Mouse (Mus musculus) heart, adult 2 months (tissue): Measurements from ENCODE around the gene Tmem80. TPM values are rescaled to one million over a fixed set of nuclear protein-coding genes. Genes with fewer than 3 reads are reported as not detected.

ENCODE experiments used
- DNase-seq, 2 experiments: peaks; one replicate each; pipeline ENCODE4 v3.0.0; 2021
- H3K27ac ChIP-seq: fragments of 200-600 bp; 2 replicates; pipeline ENCODE4 v1.8.1; 2022
- H3K27me3 ChIP-seq: fragments of 200-500 bp; 2 replicates; pipeline ENCODE4 v1.6.1; 2012; ENCODE audit warnings: mild to moderate bottlenecking, low read length, inconsistent platforms, mixed read lengths; ENCODE audit not compliant: control insufficient read depth, insufficient read depth
- H3K36me3 ChIP-seq: fragments of 200-500 bp; 2 replicates; pipeline ENCODE4 v1.6.1; 2012; ENCODE audit warnings: low read length, inconsistent platforms; ENCODE audit not compliant: control insufficient read depth, insufficient read depth
- H3K4me1 ChIP-seq: fragments of 200-500 bp; 2 replicates; pipeline ENCODE4 v1.6.1; 2011; ENCODE audit warnings: low read length; ENCODE audit not compliant: control insufficient read depth, insufficient read depth
- H3K4me3 ChIP-seq: fragments of 200-600 bp; 2 replicates; pipeline ENCODE4 v1.8.1; 2022
- H3K79me2 ChIP-seq: fragments of 200-500 bp; replicated peaks from 2 replicates; pipeline ENCODE4 v1.6.1; 2012; ENCODE audit warnings: mild to moderate bottlenecking, inconsistent platforms, low read length, moderate library complexity, mixed read lengths; ENCODE audit not compliant: control insufficient read depth, insufficient read depth
- H3K9ac ChIP-seq: fragments of 200-500 bp; 2 replicates; pipeline ENCODE4 v1.6.1; 2012; ENCODE audit warnings: low read depth, mild to moderate bottlenecking, control low read depth, inconsistent platforms, low read length, mixed read lengths
- CTCF ChIP-seq: fragments of 200-600 bp; IDR thresholded peaks from 2 replicates; pipeline ENCODE4 v1.8.1; 2022; ENCODE audit warnings: antibody characterized with exemption, mild to moderate bottlenecking, moderate library complexity
- EP300 ChIP-seq: fragments of 200-500 bp; IDR thresholded peaks from 2 replicates; pipeline ENCODE4 v1.6.1; 2011; ENCODE audit warnings: low read depth, low read length, control low read depth; ENCODE audit not compliant: insufficient read depth
- POLR2A ChIP-seq: fragments of 200-500 bp; IDR thresholded peaks from 2 replicates; pipeline ENCODE4 v1.6.1; 2011; ENCODE audit warnings: mild to moderate bottlenecking, low read depth, low read length, control low read depth; ENCODE audit not compliant: insufficient read depth
- WGBS: fragments of 180-500 bp; shearing (Covaris S2); methylation state at CpG from one replicate; pipeline ENCODE4 v1.1.7; 2018; 5-methylcytosine and 5-hydroxymethylcytosine counted together
- intact Hi-C: fragments of 180-260 bp; cut with DNase I; formaldehyde crosslinking; loops from one replicate; pipeline ENCODE4 v1.15.1; 2025
- polyA plus RNA-seq: library from polyadenylated mRNA; depleted of rRNA; stranded (reverse); fragments of >200 nt; gene quantifications from 2 replicates; pipeline ENCODE4 v1.2.3, GENCODE M21; 2012; rRNA removed
- total RNA-seq, 2 experiments: library from RNA; stranded (reverse); gene quantifications; 2 replicates each; pipeline ENCODE4 v1.2.3; 2021

Tmem80 gene
- total and polyA plus RNA-seq, 3 experiments, result 13.5 to 28.9 (median 14.9) TPM

DNA sequence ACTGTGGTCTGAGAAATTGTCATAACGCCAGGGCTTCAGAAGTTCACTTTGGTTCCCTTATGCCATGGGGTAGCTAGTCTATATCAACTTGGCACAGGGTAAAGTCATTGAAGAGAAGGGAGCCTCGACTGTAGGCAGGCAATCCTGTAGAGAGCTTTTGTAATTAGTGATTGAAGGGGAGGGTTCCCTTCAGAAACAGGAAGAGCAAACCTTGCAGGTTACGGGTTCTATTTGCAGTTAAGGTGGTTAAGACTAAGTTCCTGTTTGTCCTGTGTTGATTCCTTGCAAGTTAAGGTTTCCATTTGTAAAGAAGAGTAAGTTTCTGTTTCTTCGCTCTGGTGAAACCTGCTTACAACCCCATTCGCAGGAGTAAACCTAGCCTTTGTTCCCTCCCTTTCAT is 42.4 kb downstream of the Tmem80 start:
- Histone ChIP-seq H3K27me3 (no peaks in the 10 kb centered on the region), H3K79me2 (no peaks in the 10 kb centered on the region), H3K4me3 (no peak overlapping the region), H3K4me1 (no peaks in the 10 kb centered on the region), H3K36me3 (no peaks in the 10 kb centered on the region), H3K27ac (no peak overlapping the region), H3K9ac (no peak overlapping the region)
- WGBS, result 71% methylated on average over 5 of the region's 5 CpGs
- no peak for DNase-seq
- intact Hi-C loops, result no loop called here
- no peak for TF ChIP-seq EP300
- TF ChIP-seq POLR2A, result no peak
- no peak for TF ChIP-seq CTCF

DNA sequence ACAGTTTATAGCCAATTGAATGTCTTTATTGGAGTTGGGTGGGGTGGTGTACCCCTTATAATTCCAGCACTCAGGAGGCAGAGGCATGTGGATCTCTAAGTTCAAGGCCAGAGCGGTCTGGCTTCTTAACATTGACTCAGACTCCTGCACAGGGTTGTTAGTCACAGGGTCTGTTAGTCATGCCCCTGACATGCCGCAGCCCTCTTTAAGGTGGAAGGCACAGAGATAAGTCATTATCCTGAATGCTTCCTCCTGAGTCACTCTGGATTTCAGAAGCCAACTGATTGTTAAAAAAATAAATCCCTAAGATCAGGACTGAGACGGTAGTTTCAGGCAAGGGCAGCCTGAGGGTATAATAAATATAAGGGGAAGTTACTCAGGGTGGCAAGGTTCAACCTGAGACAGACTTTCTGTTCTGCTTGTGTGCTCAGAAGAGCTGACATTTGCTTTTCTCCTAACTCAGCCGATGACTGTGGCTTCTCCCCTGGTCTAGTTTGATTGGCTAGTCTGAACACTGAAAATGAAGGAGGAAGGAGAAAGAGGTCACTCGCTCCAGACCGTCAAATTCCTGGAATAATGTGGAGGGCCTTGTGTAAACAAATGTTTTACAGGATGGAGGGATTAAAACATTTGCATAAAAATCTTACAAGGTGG is 44.5 kb downstream of the Tmem80 start:
- Histone ChIP-seq H3K79me2 (no peaks in the 10 kb centered on the region), H3K36me3 (no peaks in the 10 kb centered on the region), H3K27me3 (no peaks in the 10 kb centered on the region), H3K27ac (no peak overlapping the region), H3K4me3 (no peak overlapping the region), H3K4me1 (no peaks in the 10 kb centered on the region), H3K9ac (no peak overlapping the region)
- no peak for DNase-seq
- TF ChIP-seq POLR2A, result no peak
- no peak for TF ChIP-seq CTCF
- no peak for TF ChIP-seq EP300
- intact Hi-C loops, result no loop called here
- 43% methylated on average over 6 of the region's 6 CpGs for whole genome bisulfite sequencing

DNA sequence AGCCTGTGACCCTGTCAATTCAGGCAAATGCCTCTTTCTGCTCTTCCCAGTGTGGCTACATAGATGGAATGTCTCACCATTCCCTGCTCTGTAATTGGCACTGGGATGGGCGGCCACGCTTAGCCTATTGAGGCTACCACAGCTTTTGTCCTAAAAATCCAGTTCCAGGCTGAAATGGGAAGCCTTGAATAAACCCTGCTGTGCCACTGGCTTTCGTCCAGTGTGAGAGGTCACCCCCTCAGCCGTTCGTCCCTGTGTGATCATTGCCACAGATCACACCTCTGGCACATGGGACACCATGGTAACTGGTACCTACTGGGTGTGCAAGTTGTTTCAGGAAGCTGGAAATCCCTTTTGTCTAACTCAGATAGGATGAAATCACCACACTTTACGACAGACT is 46.1 kb downstream of the Tmem80 start:
- intact Hi-C loops, result no loop called here
- 77% methylated on average over 6 of the region's 6 CpGs for WGBS
- H3K4me3 ChIP-seq, result no peak overlapping the region
- H3K27me3 ChIP-seq, result no peaks in the 10 kb centered on the region
- no peak overlapping the region for H3K9ac ChIP-seq
- no peaks in the 10 kb centered on the region for H3K4me1 ChIP-seq
- H3K79me2 ChIP-seq, result no peaks in the 10 kb centered on the region
- no peak for DNase-seq
- no peaks in the 10 kb centered on the region for H3K36me3 ChIP-seq
- no peak overlapping the region for H3K27ac ChIP-seq
- TF ChIP-seq CTCF, result no peak

DNA sequence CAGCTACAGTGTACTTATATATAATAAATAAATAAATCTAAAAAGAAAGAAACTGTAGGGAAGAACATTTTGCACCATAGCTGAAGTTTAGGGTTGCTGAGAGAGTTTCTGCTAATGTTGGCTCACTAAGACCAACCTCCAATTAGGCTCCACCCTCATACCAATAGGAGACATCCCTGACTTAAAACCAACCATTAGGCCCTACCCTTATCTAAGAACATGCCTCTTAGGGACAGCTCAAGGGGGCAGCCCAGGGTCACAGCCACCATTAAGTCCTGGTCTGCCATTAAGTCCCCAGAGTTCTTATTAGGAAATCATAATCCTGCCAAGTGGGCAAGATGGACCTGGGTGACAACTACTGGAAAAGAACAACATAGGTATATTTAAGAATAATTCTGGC is 46.9 kb downstream of the Tmem80 start:
- no peak for DNase-seq
- intact Hi-C loops, result no loop called here

DNA sequence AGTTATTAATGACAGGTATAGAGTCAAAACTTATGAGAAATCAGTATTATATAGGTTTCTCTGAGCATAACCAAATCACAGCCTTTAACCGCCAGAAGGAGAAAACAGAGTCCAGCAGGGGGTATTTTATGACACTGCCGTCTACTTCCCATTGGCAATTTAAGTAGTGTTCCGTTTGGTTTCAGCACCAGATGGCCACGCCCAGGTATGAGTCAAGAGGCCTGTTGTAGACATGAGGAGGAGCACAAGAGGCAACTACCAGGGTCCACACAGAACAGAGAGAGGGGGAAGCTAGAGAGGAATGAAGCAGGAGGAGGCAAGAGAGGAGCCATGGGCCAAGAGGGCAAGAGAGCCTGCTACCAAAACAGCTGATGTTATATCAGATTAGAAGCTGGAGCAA is 52.0 kb downstream of the Tmem80 start:
- intact Hi-C loops, result no loop called here
- Histone ChIP-seq H3K27me3 (no peaks in the 10 kb centered on the region), H3K4me1 (no peaks in the 10 kb centered on the region), H3K36me3 (no peaks in the 10 kb centered on the region), H3K27ac (no peak overlapping the region), H3K79me2 (no peaks in the 10 kb centered on the region), H3K9ac (no peak overlapping the region), H3K4me3 (no peak overlapping the region)
- no peak for DNase-seq
- TF ChIP-seq POLR2A (no peak), CTCF (no peak), EP300 (no peak)
- WGBS, result 59% methylated on average over 4 of the region's 4 CpGs

More for the DNA sequence above, 46.9 kb downstream of the Tmem80 start:
- TF ChIP-seq CTCF (no peak), EP300 (no peak), POLR2A (no peak)
- Histone ChIP-seq H3K27ac (no peak overlapping the region), H3K36me3 (no peaks in the 10 kb centered on the region), H3K79me2 (no peaks in the 10 kb centered on the region), H3K27me3 (no peaks in the 10 kb centered on the region), H3K9ac (no peak overlapping the region), H3K4me3 (no peak overlapping the region), H3K4me1 (no peaks in the 10 kb centered on the region)

DNA sequence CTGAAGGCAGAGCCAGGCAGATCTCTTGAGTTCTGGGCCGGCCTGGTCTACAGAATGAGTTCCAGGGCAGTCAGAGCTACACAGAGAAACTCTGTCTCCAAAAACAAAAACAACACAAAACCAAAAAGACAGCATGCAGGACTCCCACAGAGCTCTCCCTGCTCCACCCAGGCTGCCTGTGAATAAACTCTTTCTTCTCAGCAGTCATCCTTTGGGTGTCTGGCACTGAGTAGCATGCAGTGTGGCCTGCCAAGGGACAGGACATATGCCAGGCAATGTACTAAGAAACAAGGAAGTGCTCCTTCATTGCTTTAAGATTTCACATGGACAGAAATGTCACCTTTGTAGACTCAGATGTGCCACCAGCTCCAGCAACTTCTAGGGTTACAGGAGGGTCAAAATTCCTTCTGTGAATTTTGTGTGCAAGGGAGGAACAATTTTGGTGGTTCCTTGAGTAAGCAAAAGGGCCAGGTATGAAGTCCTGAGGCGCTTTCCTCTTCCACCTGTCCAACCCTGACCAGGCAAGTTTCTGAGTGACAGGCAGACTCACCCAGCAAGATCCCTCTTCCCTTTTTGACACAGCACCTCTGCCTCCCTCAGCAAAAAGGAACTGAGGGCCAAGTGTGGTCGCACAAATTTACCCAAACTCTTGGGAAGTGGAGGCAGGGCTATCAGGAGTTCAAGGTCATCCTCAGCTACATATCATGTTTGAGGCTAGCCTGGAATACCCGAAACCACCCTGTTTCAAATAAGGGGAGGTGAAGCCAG is 53.7 kb downstream of the Tmem80 start:
- intact Hi-C loops, result no loop called here

More for the DNA sequence above, 53.7 kb downstream of the Tmem80 start:
- no peak overlapping the region for H3K9ac ChIP-seq
- H3K4me1 ChIP-seq, result no peaks in the 10 kb centered on the region
- WGBS, result 71% methylated on average over 4 of the region's 4 CpGs
- no peaks in the 10 kb centered on the region for H3K79me2 ChIP-seq
- H3K27ac ChIP-seq, result no peak overlapping the region
- H3K36me3 ChIP-seq, result no peaks in the 10 kb centered on the region
- DNase-seq, result no peak
- no peak for TF ChIP-seq CTCF
- no peak for TF ChIP-seq EP300
- no peak for TF ChIP-seq POLR2A
- H3K4me3 ChIP-seq, result no peak overlapping the region
- no peaks in the 10 kb centered on the region for H3K27me3 ChIP-seq

Other genes starting within 250 kb of the Tmem80 start
- under 1 TPM; 0.20 to 0.21 TPM for gene Pkp3, start 249.5 kb upstream of the Tmem80 start, total RNA-seq
- gene Pkp3, start 249.5 kb upstream of the Tmem80 start, polyA plus RNA-seq, result 0.35 and 1.6 TPM in 2 replicates
- 1 to 10 TPM; 4.5 to 7.0 TPM for gene Sigirr, start 227.2 kb upstream of the Tmem80 start, total RNA-seq
- gene Sigirr, start 227.2 kb upstream of the Tmem80 start, polyA plus RNA-seq, result 9.4 and 10.2 TPM in 2 replicates
- under 1 TPM in 1 of 2 experiments, not detected in 1; 0.39 TPM for gene Ano9, start 209.9 kb upstream of the Tmem80 start, total RNA-seq
- gene Ano9, start 209.9 kb upstream of the Tmem80 start, polyA plus RNA-seq, result 0.09 and 0.53 TPM in 2 replicates
- 10 to 100 TPM; 25.9 to 29.7 TPM for gene Ptdss2, start 205.4 kb upstream of the Tmem80 start, total RNA-seq
- gene Ptdss2, start 205.4 kb upstream of the Tmem80 start, polyA plus RNA-seq, result 22.4 and 39.2 TPM in 2 replicates
- 10 to 100 TPM; 62.9 to 73.9 TPM for gene Rnh1, start 154.9 kb upstream of the Tmem80 start, total RNA-seq
- 73.2 and 96.7 TPM in 2 replicates for gene Rnh1, start 154.9 kb upstream of the Tmem80 start, polyA plus RNA-seq
- gene Hras, start 133.7 kb upstream of the Tmem80 start, total RNA-seq, result 100 to 1,000 TPM in 1 of 2 experiments, 10 to 100 TPM in 1; 90.8 to 105 TPM
- gene Hras, start 133.7 kb upstream of the Tmem80 start, polyA plus RNA-seq, result 63.7 and 79.9 TPM in 2 replicates
- 1 to 10 TPM; 2.3 to 3.1 TPM for gene Lrrc56, start 133.6 kb upstream of the Tmem80 start, total RNA-seq
- gene Lrrc56, start 133.6 kb upstream of the Tmem80 start, polyA plus RNA-seq, result 4.6 and 4.9 TPM in 2 replicates
- gene Lmntd2, start 113.7 kb upstream of the Tmem80 start, total RNA-seq, result not detected
- gene Lmntd2, start 113.7 kb upstream of the Tmem80 start, polyA plus RNA-seq, result 0.18 and 0.20 TPM in 2 replicates
- gene Rassf7, start 111.9 kb upstream of the Tmem80 start, total RNA-seq, result under 1 TPM; 0.25 to 0.42 TPM
- gene Rassf7, start 111.9 kb upstream of the Tmem80 start, polyA plus RNA-seq, result 2.2 and 3.3 TPM in 2 replicates
- 10 to 100 TPM; 26.8 to 32.1 TPM for gene Phrf1, start 99.0 kb upstream of the Tmem80 start, total RNA-seq
- gene Phrf1, start 99.0 kb upstream of the Tmem80 start, polyA plus RNA-seq, result 8.9 and 10.2 TPM in 2 replicates
- gene Irf7, start 61.3 kb upstream of the Tmem80 start, total RNA-seq, result 1 to 10 TPM; 3.3 to 3.4 TPM
- 24.6 and 25.2 TPM in 2 replicates for gene Irf7, start 61.3 kb upstream of the Tmem80 start, polyA plus RNA-seq
- gene Cdhr5, start 51.0 kb upstream of the Tmem80 start, total RNA-seq, result not detected
- 0.26 TPM in 1 of 2 replicates, not detected in the other for gene Cdhr5, start 51.0 kb upstream of the Tmem80 start, polyA plus RNA-seq
- not detected for gene Sct, start 48.6 kb upstream of the Tmem80 start, total RNA-seq
- gene Sct, start 48.6 kb upstream of the Tmem80 start, polyA plus RNA-seq, result not detected in 2 replicates
- gene Drd4, start 35.7 kb upstream of the Tmem80 start, total RNA-seq, result not detected
- gene Drd4, start 35.7 kb upstream of the Tmem80 start, polyA plus RNA-seq, result 0.04 TPM in 1 of 2 replicates, not detected in the other
- 10 to 100 TPM; 10.8 to 13.5 TPM for gene Deaf1, start within 50 bp of the Tmem80 start, total RNA-seq
- gene Deaf1, start within 50 bp of the Tmem80 start, polyA plus RNA-seq, result 9.7 and 9.8 TPM in 2 replicates
- gene Eps8l2, start 11.1 kb downstream of the Tmem80 start, total RNA-seq, result 1 to 10 TPM; 3.8 to 4.3 TPM
- gene Eps8l2, start 11.1 kb downstream of the Tmem80 start, polyA plus RNA-seq, result 5.8 and 8.9 TPM in 2 replicates
- gene Taldo1, start 64.5 kb downstream of the Tmem80 start, total RNA-seq, result 100 to 1,000 TPM; 110 to 116 TPM
- 132 and 135 TPM in 2 replicates for gene Taldo1, start 64.5 kb downstream of the Tmem80 start, polyA plus RNA-seq
- 10 to 100 TPM; 13.4 to 14.9 TPM for gene Gatd1, start 86.4 kb downstream of the Tmem80 start, total RNA-seq
- gene Gatd1, start 86.4 kb downstream of the Tmem80 start, polyA plus RNA-seq, result 23.4 and 29.5 TPM in 2 replicates
- 1 to 10 TPM; 1.0 to 1.4 TPM for gene Cend1, start 101.8 kb downstream of the Tmem80 start, total RNA-seq
- 1.8 and 2.6 TPM in 2 replicates for gene Cend1, start 101.8 kb downstream of the Tmem80 start, polyA plus RNA-seq
- 10 to 100 TPM; 55.8 to 72.6 TPM for gene Slc25a22, start 110.2 kb downstream of the Tmem80 start, total RNA-seq
- gene Slc25a22, start 110.2 kb downstream of the Tmem80 start, polyA plus RNA-seq, result 85.8 and 88.9 TPM in 2 replicates
- gene Pidd1, start 116.3 kb downstream of the Tmem80 start, total RNA-seq, result under 1 TPM; 0.37 to 0.70 TPM
- 1.8 and 2.0 TPM in 2 replicates for gene Pidd1, start 116.3 kb downstream of the Tmem80 start, polyA plus RNA-seq
- gene Rplp2, start 119.6 kb downstream of the Tmem80 start, total RNA-seq, result 100 to 1,000 TPM; 848 to 928 TPM
- gene Rplp2, start 119.6 kb downstream of the Tmem80 start, polyA plus RNA-seq, result 404 and 421 TPM in 2 replicates
- 100 to 1,000 TPM; 398 to 572 TPM for gene Pnpla2, start 127.5 kb downstream of the Tmem80 start, total RNA-seq
- gene Pnpla2, start 127.5 kb downstream of the Tmem80 start, polyA plus RNA-seq, result 597 and 669 TPM in 2 replicates
- gene Cracr2b, start 133.4 kb downstream of the Tmem80 start, total RNA-seq, result 10 to 100 TPM; 15.4 to 19.4 TPM
- 23.8 and 35.0 TPM in 2 replicates for gene Cracr2b, start 133.4 kb downstream of the Tmem80 start, polyA plus RNA-seq
- 100 to 1,000 TPM; 272 to 334 TPM for gene Cd151, start 139.7 kb downstream of the Tmem80 start, total RNA-seq
- 395 and 491 TPM in 2 replicates for gene Cd151, start 139.7 kb downstream of the Tmem80 start, polyA plus RNA-seq
- gene Polr2l, start 147.4 kb downstream of the Tmem80 start, total RNA-seq, result 10 to 100 TPM; 71.7 to 82.8 TPM
- gene Polr2l, start 147.4 kb downstream of the Tmem80 start, polyA plus RNA-seq, result 62.6 and 64.4 TPM in 2 replicates
- gene Tspan4, start 147.5 kb downstream of the Tmem80 start, total RNA-seq, result 10 to 100 TPM; 17.1 to 40.0 TPM
- 61.9 and 77.5 TPM in 2 replicates for gene Tspan4, start 147.5 kb downstream of the Tmem80 start, polyA plus RNA-seq
- gene Chid1, start 212.1 kb downstream of the Tmem80 start, total RNA-seq, result 10 to 100 TPM; 45.9 to 52.7 TPM
- gene Chid1, start 212.1 kb downstream of the Tmem80 start, polyA plus RNA-seq, result 20.2 and 30.1 TPM in 2 replicates
- 10 to 100 TPM; 55.1 to 58.3 TPM for gene Ap2a2, start 234.4 kb downstream of the Tmem80 start, total RNA-seq
- gene Ap2a2, start 234.4 kb downstream of the Tmem80 start, polyA plus RNA-seq, result 28.5 and 29.9 TPM in 2 replicates